Mouse (Mus musculus) lung, postnatal 0 days (tissue): ENCODE measurements around the gene Arhgap22. TPM values are rescaled to one million over a fixed set of nuclear protein-coding genes. Genes with fewer than 3 reads are reported as not detected.

Experiments used
- ATAC-seq: fragments of 200-750 bp; cut with Nextera tagmentation; 2 replicates; pipeline ENCODE4 v1.8.0; 2017; ENCODE audit warnings: moderate library complexity
- DNase-seq: peaks from one replicate; pipeline ENCODE4 v3.0.0-alpha.2; 2016; ENCODE audit warnings: low spot score
- H3K27ac ChIP-seq: fragments of 300-500 bp; sonication (generic); 2 replicates; pipeline ENCODE4 v1.5.1; 2014; ENCODE audit warnings: antibody characterized with exemption, mild to moderate bottlenecking, low read length, mixed read lengths
- H3K27me3 ChIP-seq: fragments of 300-500 bp; sonication (generic); replicated peaks from 2 replicates; pipeline ENCODE4 v1.6.1; 2014; ENCODE audit warnings: low read length, mixed read lengths; ENCODE audit not compliant: insufficient read depth
- H3K36me3 ChIP-seq: fragments of 300-500 bp; sonication (generic); 2 replicates; pipeline ENCODE4 v1.6.1; 2014; ENCODE audit warnings: low read length, mixed read lengths; ENCODE audit not compliant: insufficient read depth
- H3K4me1 ChIP-seq: fragments of 300-500 bp; sonication (generic); 2 replicates; pipeline ENCODE4 v1.6.1; 2014; ENCODE audit warnings: antibody characterized with exemption, low read depth, low read length, mixed read lengths; ENCODE audit not compliant: insufficient read depth
- H3K4me2 ChIP-seq: fragments of 300-500 bp; sonication (generic); replicated peaks from 2 replicates; pipeline ENCODE4 v1.6.1; 2014; ENCODE audit warnings: low read depth, mild to moderate bottlenecking, low read length, moderate library complexity, mixed read lengths
- H3K4me3 ChIP-seq: fragments of 300-500 bp; sonication (generic); 2 replicates; pipeline ENCODE4 v1.5.1; 2014; ENCODE audit warnings: low read depth, low read length
- H3K9ac ChIP-seq: fragments of 300-500 bp; sonication (generic); replicated peaks from 2 replicates; pipeline ENCODE4 v1.6.1; 2014; ENCODE audit warnings: low read depth, mild to moderate bottlenecking
- H3K9me3 ChIP-seq: fragments of 300-500 bp; sonication (generic); 2 replicates; pipeline ENCODE4 v1.6.1; 2016; ENCODE audit warnings: low read length, mixed read lengths
- CTCF ChIP-seq: IDR thresholded peaks from 2 replicates; pipeline ENCODE4 v1.5.1; 2016; ENCODE audit warnings: antibody characterized with exemption, mild to moderate bottlenecking
- EP300 ChIP-seq: IDR thresholded peaks from 2 replicates; pipeline ENCODE4 v1.6.1; 2016; ENCODE audit warnings: antibody characterized with exemption, mild to moderate bottlenecking, control low read depth
- WGBS: fragments of 180-500 bp; shearing (Covaris S2); extraction: QIAGEN DNeasy Blood & Tissue Kit; methylation state at CpG from one replicate; pipeline ENCODE4 v1.1.7; 2014; 5-methylcytosine and 5-hydroxymethylcytosine counted together
- polyA plus RNA-seq: library from polyadenylated mRNA; unstranded; fragments of >200 nt; fragmentation: Nextera tagmentation; extraction: Ambion mirVana; gene quantifications from 2 replicates; pipeline ENCODE4 v1.2.1, GENCODE M21; 2015

Gene Arhgap22
- polyA plus RNA-seq, 1 experiment from 2014 or later, result 30.2 TPM

GRCm38 (mm10) chr14:33216343-33217208 lies 2.8 kb downstream of the Arhgap22 start:
- ATAC-seq (no peak), DNase-seq (no peak)
- no peak overlapping the region for H3K27ac ChIP-seq
- no peak overlapping the region for H3K4me3 ChIP-seq
- H3K4me2 ChIP-seq, result no peak overlapping the region
- 74% methylated on average over 19 of the region's 19 CpGs for WGBS
- H3K4me1 ChIP-seq, result no peaks in the 10 kb centered on the region
- no peaks in the 10 kb centered on the region for H3K36me3 ChIP-seq
- no peaks in the 10 kb centered on the region for H3K27me3 ChIP-seq
- no peak for TF ChIP-seq EP300
- TF ChIP-seq CTCF, result no peak
- H3K9ac ChIP-seq, result no peak overlapping the region
- H3K9me3 ChIP-seq, result no peaks in the 10 kb centered on the region

- no peaks in the 10 kb centered on the region for H3K9me3 ChIP-seq
- no peak overlapping the region for H3K27ac ChIP-seq
- no peak for DNase-seq
- H3K4me2 ChIP-seq, result no peak overlapping the region
- H3K4me1 ChIP-seq, result no peaks in the 10 kb centered on the region
- no peak overlapping the region for H3K9ac ChIP-seq
- ATAC-seq, result no peak
- no peaks in the 10 kb centered on the region for H3K27me3 ChIP-seq
- TF ChIP-seq CTCF, result no peak
- no peak for TF ChIP-seq EP300
- H3K4me3 ChIP-seq, result no peak overlapping the region
- 74% methylated on average over 4 of the region's 4 CpGs for WGBS
- no peaks in the 10 kb centered on the region for H3K36me3 ChIP-seq
Observed at GRCm38 (mm10) chr14:33225235-33225634, 11.4 kb downstream of the Arhgap22 start.

- WGBS, result 78% methylated on average over 4 of the region's 4 CpGs
- no peak overlapping the region for H3K27ac ChIP-seq
- no peaks in the 10 kb centered on the region for H3K9me3 ChIP-seq
- H3K9ac ChIP-seq, result no peak overlapping the region
- H3K4me1 ChIP-seq, result no peaks in the 10 kb centered on the region
- H3K27me3 ChIP-seq, result no peaks in the 10 kb centered on the region
- H3K4me3 ChIP-seq, result no peak overlapping the region
- H3K4me2 ChIP-seq, result no peak overlapping the region
- TF ChIP-seq EP300 (no peak), CTCF (no peak)
- no peak for DNase-seq
- no peak for ATAC-seq
- H3K36me3 ChIP-seq, result no peaks in the 10 kb centered on the region
Observed at GRCm38 (mm10) chr14:33230672-33231071, 16.8 kb downstream of the Arhgap22 start.

GRCm38 (mm10) chr14:33231311-33231710 lies 17.5 kb downstream of the Arhgap22 start:
- no peak for ATAC-seq
- no peaks in the 10 kb centered on the region for H3K36me3 ChIP-seq
- WGBS, result 68% methylated on average over 3 of the region's 3 CpGs

GRCm38 (mm10) chr14:33232048-33232447 lies 18.2 kb downstream of the Arhgap22 start:
- WGBS, result 70% methylated on average over 5 of the region's 5 CpGs

More at GRCm38 (mm10) chr14:33231311-33231710, 17.5 kb downstream of the Arhgap22 start:
- Histone ChIP-seq H3K9ac (no peak overlapping the region), H3K9me3 (no peaks in the 10 kb centered on the region), H3K27me3 (no peaks in the 10 kb centered on the region), H3K27ac (no peak overlapping the region), H3K4me3 (no peak overlapping the region), H3K4me1 (no peaks in the 10 kb centered on the region), H3K4me2 (no peak overlapping the region)
- TF ChIP-seq CTCF, result no peak
- TF ChIP-seq EP300, result no peak
- DNase-seq, result no peak

GRCm38 (mm10) chr14:33235661-33236060 lies 21.8 kb downstream of the Arhgap22 start:
- Histone ChIP-seq H3K9ac (no peak overlapping the region), H3K4me2 (no peak overlapping the region), H3K4me1 (no peaks in the 10 kb centered on the region), H3K27ac (no peak overlapping the region), H3K4me3 (no peak overlapping the region), H3K27me3 (no peaks in the 10 kb centered on the region), H3K9me3 (no peaks in the 10 kb centered on the region), H3K36me3 (no peaks in the 10 kb centered on the region)
- no peak for TF ChIP-seq EP300
- no peak for TF ChIP-seq CTCF
- DNase-seq, result no peak
- no peak for ATAC-seq
- 78% methylated on average over 6 of the region's 6 CpGs for WGBS

More at GRCm38 (mm10) chr14:33232048-33232447, 18.2 kb downstream of the Arhgap22 start:
- ATAC-seq (no peak), DNase-seq (no peak)
- no peaks in the 10 kb centered on the region for H3K36me3 ChIP-seq
- H3K27me3 ChIP-seq, result no peaks in the 10 kb centered on the region
- TF ChIP-seq EP300 (no peak), CTCF (no peak)
- no peak overlapping the region for H3K27ac ChIP-seq
- H3K4me2 ChIP-seq, result no peak overlapping the region
- no peak overlapping the region for H3K4me3 ChIP-seq
- no peaks in the 10 kb centered on the region for H3K9me3 ChIP-seq
- H3K4me1 ChIP-seq, result no peaks in the 10 kb centered on the region
- no peak overlapping the region for H3K9ac ChIP-seq
